Mouse (Mus musculus) left cerebral cortex, adult 18-20 months (tissue): ENCODE measurements around the gene E2f3. TPM values are rescaled to one million over a fixed set of nuclear protein-coding genes. Genes with fewer than 3 reads are reported as not detected.

Experiments used
- DNase-seq, 2 experiments: peaks; one replicate each; pipeline ENCODE4 v3.0.0; 2021 to 2022; ENCODE audit warnings: low spot score in 2 of 2, mixed read lengths in 1 of 2
- long read RNA-seq, 2 experiments: library from polyadenylated mRNA; stranded (forward); transcript quantifications; one replicate each; pipeline ENCODE4 v2.0.0; 2021
- total RNA-seq, 2 experiments: library from RNA; stranded (reverse); gene quantifications; 2 replicates each; pipeline ENCODE4 v1.2.3; 2021

E2f3 gene
- total RNA-seq: 10 to 100 TPM; 19.0 to 20.4 TPM
- long read RNA-seq, experiment 1, full-length matches to known transcripts: 5 of 11 reads
- long read RNA-seq, experiment 1, partial matches to known transcripts: 0 of 11 reads
- long read RNA-seq, experiment 1, other reads (novel, unspliced or antisense): 6 of 11 reads
- long read RNA-seq, experiment 2, full-length matches to known transcripts: 3 of 7 reads
- long read RNA-seq, experiment 2, partial matches to known transcripts: 0 of 7 reads
- long read RNA-seq, experiment 2, other reads (novel, unspliced or antisense): 4 of 7 reads

GRCm38 (mm10) chr13:29985855-29986755, at the start of gene E2f3:
TSS of gene E2f3 (minus strand) at chr13:29986063.
- DNase-seq: peak; percentile 98

- DNase-seq: no peak
These were observed 48.7 kb upstream of the E2f3 start for GRCm38 (mm10) chr13:30034540-30034939.

- DNase-seq: no peak
These were observed 45.9 kb upstream of the E2f3 start for GRCm38 (mm10) chr13:30031684-30032335.

DNA sequence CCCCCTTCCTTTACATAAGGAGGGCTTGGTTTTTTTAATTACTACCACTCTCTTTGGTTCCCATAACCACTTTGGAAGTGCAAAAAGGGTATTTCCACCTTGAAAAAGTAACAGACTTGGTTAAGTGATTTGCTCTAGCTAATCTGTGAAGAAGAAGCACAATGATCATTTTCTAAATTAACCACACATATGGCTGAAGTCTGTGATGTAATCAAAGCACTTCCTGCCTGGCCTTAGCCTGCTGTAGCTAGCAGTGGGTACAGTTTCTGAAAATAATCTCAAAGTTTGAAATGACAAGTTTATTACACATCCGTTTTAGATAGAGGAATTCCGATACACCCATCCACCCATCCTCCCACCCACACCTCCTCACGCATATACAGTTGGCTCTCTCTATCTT, 42.0 kb upstream of the E2f3 start:
- no peak for DNase-seq

DNA sequence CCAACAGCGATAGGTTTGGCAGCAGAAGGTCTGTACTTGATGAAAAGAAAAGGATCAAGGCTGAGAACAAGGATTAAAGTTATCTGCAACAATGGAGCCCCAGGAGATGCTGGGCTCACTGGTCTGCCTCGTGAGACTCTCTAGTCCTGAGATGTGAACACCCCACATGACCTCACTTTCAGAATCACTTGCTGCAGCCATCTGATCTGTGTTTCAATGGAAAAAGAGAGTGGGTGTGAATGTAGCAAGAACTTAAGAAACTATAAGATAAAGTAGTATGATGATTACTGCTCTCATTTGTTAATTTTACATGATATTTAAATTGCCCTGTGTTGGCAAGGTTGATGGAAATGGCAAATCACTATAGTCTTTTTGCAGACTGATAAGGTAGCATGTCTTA, 36.6 kb upstream of the E2f3 start:
- DNase-seq: no peak

- no peak for DNase-seq
These were observed 32.7 kb upstream of the E2f3 start for GRCm38 (mm10) chr13:30018573-30018972.

- DNase-seq: no peak
These were observed 31.7 kb upstream of the E2f3 start for GRCm38 (mm10) chr13:30017611-30018010.

- DNase-seq: peak; percentile 11 to 51
These were observed 28.7 kb upstream of the E2f3 start for GRCm38 (mm10) chr13:30014576-30014975.

DNA sequence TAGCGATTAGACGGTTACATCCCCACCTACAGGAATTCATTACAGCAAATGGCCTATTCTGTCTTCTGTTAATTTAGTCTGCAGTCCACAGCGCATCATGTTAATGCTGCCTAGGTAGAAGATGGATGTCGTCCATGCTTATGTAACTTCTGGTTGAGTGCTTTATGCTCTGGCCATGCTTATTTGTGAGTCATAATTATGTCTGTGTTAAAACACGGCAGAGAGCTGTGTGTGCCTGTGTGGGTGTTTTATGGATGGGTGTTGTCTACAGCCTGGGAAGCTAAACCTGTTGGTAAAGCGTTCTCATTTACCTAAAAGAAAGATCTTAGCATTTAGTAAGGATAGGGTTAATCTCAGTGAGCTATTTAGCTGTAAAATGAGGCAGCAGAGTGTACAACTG, 26.4 kb upstream of the E2f3 start:
- peak; percentile 7 to 11 for DNase-seq

GRCm38 (mm10) chr13:30008738-30009137, 22.9 kb upstream of the E2f3 start:
- no peak for DNase-seq

GRCm38 (mm10) chr13:30005422-30005821, 19.6 kb upstream of the E2f3 start:
- DNase-seq: no peak

- no peak for DNase-seq
These were observed 19.0 kb upstream of the E2f3 start for GRCm38 (mm10) chr13:30004849-30005248.

DNA sequence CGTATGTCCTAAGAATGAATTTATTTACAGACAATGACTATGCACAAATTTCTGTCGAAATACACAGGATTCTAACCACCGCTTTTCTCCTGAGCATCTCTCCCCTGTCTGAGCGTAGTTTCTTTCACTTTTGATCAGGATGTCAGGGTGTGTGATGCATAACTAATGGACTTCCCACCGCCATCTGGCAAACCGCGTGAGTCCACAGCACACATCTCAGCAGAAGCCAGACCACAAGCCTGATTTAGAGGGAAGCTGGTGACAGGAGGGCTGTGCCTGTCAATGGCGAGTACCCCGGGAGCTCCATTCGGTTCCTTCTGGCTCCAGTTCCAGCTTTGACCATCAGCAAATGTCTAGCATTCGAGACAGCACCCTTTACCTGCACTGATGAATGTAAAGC, 17.3 kb upstream of the E2f3 start:
- DNase-seq: peak in 1 of 2 experiments; percentile 27

GRCm38 (mm10) chr13:30001041-30001440, 15.2 kb upstream of the E2f3 start:
- DNase-seq: no peak

- DNase-seq: no peak
These were observed 2.1 kb upstream of the E2f3 start for GRCm38 (mm10) chr13:29987956-29988355.

DNA sequence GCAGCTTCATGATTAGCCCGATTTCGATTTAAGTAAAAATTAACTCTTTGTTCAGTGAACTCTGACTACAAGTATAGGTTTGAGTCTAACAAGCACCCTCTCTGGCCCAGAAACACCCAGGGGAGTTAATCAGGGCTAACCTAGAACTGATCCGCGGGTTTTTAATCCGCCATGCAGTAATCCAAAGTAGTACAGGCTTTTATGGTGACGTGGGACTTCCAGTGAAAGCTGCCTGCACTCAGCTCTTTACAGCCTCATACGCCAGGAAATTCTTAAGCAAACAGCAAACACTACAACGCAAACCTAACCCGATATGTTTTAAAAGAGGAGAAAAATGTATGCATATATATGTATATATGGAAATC, 875 bp upstream of the E2f3 start:
- DNase-seq: no peak

DNA sequence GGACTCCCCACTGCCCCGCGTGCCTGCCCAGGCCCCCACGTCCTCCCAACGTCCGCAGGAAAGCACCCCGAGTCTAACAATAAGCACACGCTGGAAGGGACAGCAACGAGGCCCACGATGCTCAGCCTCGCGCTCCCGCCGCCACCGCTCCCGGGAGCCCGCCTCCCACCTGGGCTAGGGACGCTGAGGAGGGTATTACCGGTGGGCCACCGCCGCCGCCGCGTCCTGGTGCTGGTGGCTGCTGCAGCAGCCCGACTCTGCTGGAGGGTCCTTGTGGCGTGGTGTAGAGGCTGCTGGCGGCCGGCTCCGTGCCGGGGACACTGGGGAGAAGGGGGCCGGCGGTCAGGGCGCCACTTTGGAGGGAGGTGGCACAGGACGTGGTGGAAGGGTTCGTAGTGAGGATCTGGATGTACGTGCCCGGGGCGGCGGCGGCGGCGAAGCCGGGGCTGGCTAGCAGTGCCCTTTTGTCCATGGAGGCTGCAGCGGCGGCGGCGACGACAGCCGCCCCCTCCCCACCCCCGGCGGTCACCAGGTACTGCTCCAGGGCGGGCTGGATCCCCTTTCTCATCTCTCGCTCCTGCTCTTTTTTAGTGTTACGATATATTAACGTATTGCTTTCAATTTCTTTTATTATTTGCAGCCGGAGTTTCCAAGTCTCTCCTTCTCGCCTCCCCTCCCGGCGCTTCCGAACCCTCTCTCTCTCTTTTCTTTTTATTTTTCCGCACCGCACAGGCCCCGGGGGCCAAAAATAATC, 585 bp downstream of the E2f3 start:
- DNase-seq: peak; percentile 16 to 36

DNA sequence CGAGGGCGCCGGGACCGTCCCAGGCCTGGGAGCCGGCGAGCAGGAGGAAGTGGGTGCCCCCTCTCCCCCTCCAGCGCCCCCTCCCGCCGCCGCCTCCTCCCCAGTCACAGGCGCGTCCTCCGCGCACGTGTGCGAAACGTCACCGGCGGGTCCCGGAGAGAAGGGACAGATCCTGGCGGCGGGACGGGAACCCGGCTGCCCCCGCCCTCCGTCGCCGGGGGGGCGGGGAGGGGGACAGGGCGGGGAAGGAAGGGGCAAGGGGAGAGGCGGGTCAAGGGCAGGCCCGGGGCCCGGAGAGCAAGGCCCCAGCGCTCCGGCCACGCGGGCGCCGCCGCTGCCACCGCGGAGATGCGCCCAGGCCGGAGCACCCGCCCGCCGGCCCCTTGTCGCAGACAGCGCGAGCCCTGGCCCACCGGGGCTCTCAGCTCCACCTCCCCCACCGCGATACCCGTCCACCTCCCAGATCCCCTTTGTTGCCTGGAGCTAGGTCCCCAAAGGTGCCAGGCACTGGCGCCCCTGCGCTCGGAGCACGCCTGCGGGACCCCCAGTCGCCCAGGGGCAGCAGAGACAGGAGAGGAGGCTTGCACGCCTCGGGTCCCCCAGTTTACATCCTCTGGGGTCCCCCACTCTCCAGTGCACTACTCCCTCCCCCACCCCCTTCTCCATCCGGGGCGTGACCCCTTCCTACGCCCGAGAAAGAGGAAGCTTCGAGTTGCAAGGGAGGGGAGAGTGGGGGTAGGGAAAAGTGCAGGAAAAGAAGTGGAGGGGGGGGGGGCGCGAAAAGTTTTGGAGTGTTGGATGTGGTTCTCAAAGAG, 1.4 kb downstream of the E2f3 start:
- peak; percentile 60 to 71 for DNase-seq

DNA sequence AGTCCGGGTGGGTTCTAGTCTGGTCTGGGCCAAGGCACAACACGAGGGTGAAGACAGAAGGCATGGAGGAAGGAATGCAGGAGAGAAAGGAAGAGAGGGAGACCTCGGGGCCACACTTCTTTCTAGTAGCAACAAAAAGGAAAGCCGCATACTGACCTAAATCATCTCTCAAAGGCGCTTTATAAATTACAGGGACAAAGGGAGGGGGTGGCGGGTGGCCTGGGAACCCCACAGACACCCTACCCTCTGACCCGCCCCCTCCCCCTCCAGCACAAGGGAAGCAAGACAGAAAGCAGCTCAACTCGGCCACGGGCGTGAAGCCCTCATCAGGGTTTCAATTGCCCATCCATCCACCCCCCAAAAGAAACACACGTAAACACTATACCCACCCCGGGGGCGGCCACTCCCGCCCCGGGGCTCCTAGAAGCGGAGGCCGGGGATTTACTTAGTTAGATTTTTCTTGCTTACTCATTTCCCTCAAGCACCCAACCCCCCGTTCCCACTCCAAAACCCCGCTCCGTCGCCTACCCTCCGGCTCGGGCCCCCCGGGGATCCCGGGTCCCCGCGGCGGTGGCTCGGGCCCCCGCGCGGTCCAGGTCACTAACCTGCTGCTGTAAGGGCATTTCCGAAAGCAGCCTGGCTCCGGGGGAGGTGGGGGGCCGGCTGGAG, 2.2 kb downstream of the E2f3 start:
- DNase-seq: peak; percentile 18 to 46

DNA sequence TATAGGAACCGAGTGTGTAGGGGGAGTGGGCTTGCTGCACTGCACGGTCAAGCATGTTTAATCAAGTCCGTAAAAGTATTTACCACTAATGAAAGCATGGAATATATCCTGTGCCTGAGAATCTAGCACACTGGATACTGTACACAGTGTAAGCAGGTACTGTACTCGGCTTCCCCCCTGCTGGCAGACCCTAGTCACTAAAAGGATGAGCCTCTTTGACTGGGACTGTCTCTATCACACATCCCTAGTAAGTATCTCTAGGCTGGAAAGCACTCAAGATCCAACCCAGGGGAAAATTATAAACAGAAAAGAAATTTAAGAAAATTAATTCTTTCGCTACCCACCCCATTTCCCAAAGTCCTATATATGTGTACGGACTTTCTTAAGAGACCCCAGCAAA, 2.8 kb downstream of the E2f3 start:
- no peak for DNase-seq
